Mouse (Mus musculus) stomach, postnatal 0 days (tissue): ENCODE results near the gene Lck.

Experiments used
- CTCF ChIP-seq: IDR thresholded peaks from 2 replicates; pipeline ENCODE4 v1.5.1; 2016; ENCODE audit warnings: antibody characterized with exemption, low read depth, mild to moderate bottlenecking, moderate library complexity
- EP300 ChIP-seq: optimal IDR thresholded peaks from 2 replicates; pipeline ENCODE3; 2016; ENCODE audit warnings: antibody characterized with exemption

DNA sequence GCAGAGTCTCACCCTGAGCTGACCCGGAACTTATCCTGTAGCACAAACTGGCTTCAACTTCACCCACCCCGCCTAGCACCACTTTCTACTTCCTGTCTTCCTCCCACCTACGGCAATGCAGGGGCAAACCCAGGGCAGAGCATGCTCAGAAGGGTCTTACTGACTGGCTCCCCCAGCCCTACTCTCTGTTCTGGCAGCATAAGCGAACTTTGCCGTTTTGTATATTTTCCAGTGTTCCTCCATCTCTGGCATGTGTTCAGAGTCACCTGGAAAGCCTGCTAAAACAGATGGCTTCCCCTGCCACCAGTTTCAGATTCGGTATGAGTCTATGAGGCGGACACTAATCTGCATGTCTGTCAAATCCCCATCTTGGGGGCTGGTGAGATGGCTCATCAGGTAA lies 6.9 kb upstream of the Lck start:
- no peak for TF ChIP-seq CTCF
- no peak for TF ChIP-seq EP300
